Mouse (Mus musculus): ENCODE results near the gene Tjp1.

Gene Tjp1

GRCm38 (mm10) chr7:65366153-65366552 is 161.4 kb downstream of the Tjp1 start:
- in situ Hi-C loops (cut with MboI; ENCODE audit: low sequenced_read_pairs) = no loop called here

GRCm38 (mm10) chr7:65365560-65365959 is 162.0 kb downstream of the Tjp1 start:
- in situ Hi-C loops (cut with MboI; ENCODE audit: low sequenced_read_pairs) = no loop called here

GRCm38 (mm10) chr7:65360278-65360677 is 167.3 kb downstream of the Tjp1 start:
- in situ Hi-C loops (cut with MboI; ENCODE audit: low sequenced_read_pairs) = no loop called here

GRCm38 (mm10) chr7:65359774-65360173 is 167.8 kb downstream of the Tjp1 start:
- in situ Hi-C loops (cut with MboI; ENCODE audit: low sequenced_read_pairs) = no loop called here

- in situ Hi-C loops (cut with MboI; ENCODE audit: low sequenced_read_pairs) = no loop called here
Measured at GRCm38 (mm10) chr7:65357538-65357937, 170.0 kb downstream of the Tjp1 start.

- in situ Hi-C loops (cut with MboI; ENCODE audit: low sequenced_read_pairs) = no loop called here
Measured at GRCm38 (mm10) chr7:65356204-65356603, 171.4 kb downstream of the Tjp1 start.

- in situ Hi-C loops (cut with MboI; ENCODE audit: low sequenced_read_pairs) = no loop called here
Measured at GRCm38 (mm10) chr7:65354908-65355307, 172.7 kb downstream of the Tjp1 start.

- in situ Hi-C loops (cut with MboI; ENCODE audit: low sequenced_read_pairs) = no loop called here
Measured at GRCm38 (mm10) chr7:65350348-65351079, 177.1 kb downstream of the Tjp1 start.

GRCm38 (mm10) chr7:65348540-65348939 is 179.0 kb downstream of the Tjp1 start:
- in situ Hi-C loops (cut with MboI; ENCODE audit: low sequenced_read_pairs) = no loop called here

- in situ Hi-C loops (cut with MboI; ENCODE audit: low sequenced_read_pairs) = no loop called here
Measured at GRCm38 (mm10) chr7:65345314-65345713, 182.3 kb downstream of the Tjp1 start.

GRCm38 (mm10) chr7:65337581-65338270 is 189.9 kb downstream of the Tjp1 start:
- in situ Hi-C loops (cut with MboI; ENCODE audit: low sequenced_read_pairs) = no loop called here

- in situ Hi-C loops (cut with MboI; ENCODE audit: low sequenced_read_pairs) = no loop called here
Measured at GRCm38 (mm10) chr7:65333081-65333760, 194.4 kb downstream of the Tjp1 start.

GRCm38 (mm10) chr7:65319047-65319725 is 208.4 kb downstream of the Tjp1 start:
- in situ Hi-C loops (cut with MboI; ENCODE audit: low sequenced_read_pairs) = loop anchor here (25.0 kb wide), 1 partner anchor 318 kb away; the partner anchor contains the start of gene Tarsl2

GRCm38 (mm10) chr7:65317418-65317817 is 210.2 kb downstream of the Tjp1 start:
- in situ Hi-C loops (cut with MboI; ENCODE audit: low sequenced_read_pairs) = loop anchor here (25.0 kb wide), 1 partner anchor 320 kb away; the partner anchor contains the start of gene Tarsl2

GRCm38 (mm10) chr7:65315182-65315581 is 212.4 kb downstream of the Tjp1 start:
- in situ Hi-C loops (cut with MboI; ENCODE audit: low sequenced_read_pairs) = loop anchor here (25.0 kb wide), 1 partner anchor 322 kb away; the partner anchor contains the start of gene Tarsl2

- in situ Hi-C loops (cut with MboI; ENCODE audit: low sequenced_read_pairs) = no loop called here
Measured at GRCm38 (mm10) chr7:65296675-65297589, 230.6 kb downstream of the Tjp1 start.

- in situ Hi-C loops (cut with MboI; ENCODE audit: low sequenced_read_pairs) = no loop called here
Measured at GRCm38 (mm10) chr7:65282886-65283285, 244.7 kb downstream of the Tjp1 start.

GRCm38 (mm10) chr7:65281960-65282359 is 245.6 kb downstream of the Tjp1 start:
- in situ Hi-C loops (cut with MboI; ENCODE audit: low sequenced_read_pairs) = no loop called here

- in situ Hi-C loops (cut with MboI; ENCODE audit: low sequenced_read_pairs) = no loop called here
Measured at GRCm38 (mm10) chr7:65280944-65281912, 246.4 kb downstream of the Tjp1 start.

Measured in CH12F3 (cell line).